Mouse (Mus musculus): Measurements from ENCODE around the gene Kcnq1.

DNA sequence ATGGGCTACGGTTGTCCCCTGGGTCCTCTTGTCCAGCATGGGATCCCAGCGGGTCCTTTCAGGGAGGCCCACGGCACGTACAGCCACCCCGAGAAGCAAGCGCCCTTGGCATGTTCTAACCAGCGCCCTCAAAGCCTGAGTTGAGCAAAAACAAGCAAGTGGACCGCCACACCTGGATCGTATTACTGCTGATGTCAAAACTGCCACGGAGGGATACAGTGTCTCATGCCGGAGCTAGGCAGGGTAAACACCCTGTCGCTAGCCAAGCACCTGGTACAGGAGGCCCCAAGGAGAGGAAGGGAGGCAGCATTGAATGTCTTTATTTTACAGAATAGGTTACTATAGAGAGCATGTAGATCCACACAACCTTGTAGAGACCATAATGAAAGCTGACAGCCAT lies 310.2 kb downstream of the Kcnq1 start:
- TF ChIP-seq GATA1 (IDR thresholded peaks at IDR 0.05; ENCODE audit: borderline replicate concordance, low read length) = no peak
- TF ChIP-seq FLI1 (IDR thresholded peaks at IDR 0.05; ENCODE audit: low read length) = no peak
